Mouse (Mus musculus) CD4-positive, CD25-positive, alpha-beta regulatory T cell, adult 4 months (primary cell): ENCODE measurements around the gene Mrps6. TPM values are rescaled to one million over a fixed set of nuclear protein-coding genes. Genes with fewer than 3 reads are reported as not detected.
"Not testable (repeated sequence)": the region's sequence is repeated elsewhere in the genome, so short reads cannot be mapped to it uniquely, and the experiment has no call there.

Experiments
- ATAC-seq: one replicate; pipeline ENCODE4 v1.8.0; 2017
- polyA plus RNA-seq, 2 experiments: library from polyadenylated mRNA; unstranded; fragments of 100-300 nt; shearing (Covaris generic); gene quantifications; one replicate each; pipeline ENCODE4 v1.2.1; 2017

The Mrps6 gene
- polyA plus RNA-seq, 2 experiments from 2014 or later: 47.8 to 49.1 TPM

- ATAC-seq: no peak
Observed at GRCm38 (mm10) chr16:92062832-92063231, 4.8 kb downstream of the Mrps6 start.

GRCm38 (mm10) chr16:92064801-92065200 is 6.7 kb downstream of the Mrps6 start:
- ATAC-seq: no peak

GRCm38 (mm10) chr16:92070338-92070737 is 12.3 kb downstream of the Mrps6 start:
- no peak for ATAC-seq

GRCm38 (mm10) chr16:92076797-92077196 is 18.7 kb downstream of the Mrps6 start:
- ATAC-seq: no peak

GRCm38 (mm10) chr16:92083771-92084453 is 25.8 kb downstream of the Mrps6 start:
- no peak for ATAC-seq

GRCm38 (mm10) chr16:92089225-92089624 is 31.2 kb downstream of the Mrps6 start:
- ATAC-seq: no peak

- no peak for ATAC-seq
Observed at GRCm38 (mm10) chr16:92091876-92092275, 33.8 kb downstream of the Mrps6 start.

GRCm38 (mm10) chr16:92098351-92099051 is 40.4 kb downstream of the Mrps6 start:
- ATAC-seq: no peak

GRCm38 (mm10) chr16:92099598-92099997 is 41.5 kb downstream of the Mrps6 start:
- ATAC-seq: no peak

GRCm38 (mm10) chr16:92100111-92100510 is 42.0 kb downstream of the Mrps6 start:
- ATAC-seq: no peak

- ATAC-seq: no peak
Observed at GRCm38 (mm10) chr16:92102115-92102514, 44.0 kb downstream of the Mrps6 start.

GRCm38 (mm10) chr16:92102931-92103330 is 44.9 kb downstream of the Mrps6 start:
- ATAC-seq: not testable (repeated sequence)

- no peak for ATAC-seq
Observed at GRCm38 (mm10) chr16:92103572-92104331, 45.7 kb downstream of the Mrps6 start.

GRCm38 (mm10) chr16:92104332-92104590 is 46.2 kb downstream of the Mrps6 start:
- no peak for ATAC-seq

GRCm38 (mm10) chr16:92104951-92105350 is 46.9 kb downstream of the Mrps6 start:
- ATAC-seq: no peak

- no peak for ATAC-seq
Observed at GRCm38 (mm10) chr16:92105631-92106030, 47.6 kb downstream of the Mrps6 start.

- ATAC-seq: no peak
Observed at GRCm38 (mm10) chr16:92107346-92107745, 49.3 kb downstream of the Mrps6 start.

- no peak for ATAC-seq
Observed at GRCm38 (mm10) chr16:92114706-92115241, 56.7 kb downstream of the Mrps6 start.

GRCm38 (mm10) chr16:92115611-92116421 is 57.7 kb downstream of the Mrps6 start:
- no peak for ATAC-seq

- no peak for ATAC-seq
Observed at GRCm38 (mm10) chr16:92117337-92118209, 59.5 kb downstream of the Mrps6 start.

- ATAC-seq: no peak
Observed at GRCm38 (mm10) chr16:92119013-92119515, 61.0 kb downstream of the Mrps6 start.
